Mouse (Mus musculus): ENCODE results near the gene Ptpn12. TPM values are rescaled to one million over a fixed set of nuclear protein-coding genes. Genes with fewer than 3 reads are reported as not detected.

Gene Ptpn12
- total RNA-seq (2021): 10 to 100 TPM; 33.0 to 36.7 TPM
- long read RNA-seq, transcript Ptpn12-201 (18 exons, 3,280 nt): major isoform, 6 of 8 reads
- long read RNA-seq, partial matches to known transcripts: 0 of 8 reads
- long read RNA-seq, other reads (novel, unspliced or antisense): 2 of 8 reads

DNA sequence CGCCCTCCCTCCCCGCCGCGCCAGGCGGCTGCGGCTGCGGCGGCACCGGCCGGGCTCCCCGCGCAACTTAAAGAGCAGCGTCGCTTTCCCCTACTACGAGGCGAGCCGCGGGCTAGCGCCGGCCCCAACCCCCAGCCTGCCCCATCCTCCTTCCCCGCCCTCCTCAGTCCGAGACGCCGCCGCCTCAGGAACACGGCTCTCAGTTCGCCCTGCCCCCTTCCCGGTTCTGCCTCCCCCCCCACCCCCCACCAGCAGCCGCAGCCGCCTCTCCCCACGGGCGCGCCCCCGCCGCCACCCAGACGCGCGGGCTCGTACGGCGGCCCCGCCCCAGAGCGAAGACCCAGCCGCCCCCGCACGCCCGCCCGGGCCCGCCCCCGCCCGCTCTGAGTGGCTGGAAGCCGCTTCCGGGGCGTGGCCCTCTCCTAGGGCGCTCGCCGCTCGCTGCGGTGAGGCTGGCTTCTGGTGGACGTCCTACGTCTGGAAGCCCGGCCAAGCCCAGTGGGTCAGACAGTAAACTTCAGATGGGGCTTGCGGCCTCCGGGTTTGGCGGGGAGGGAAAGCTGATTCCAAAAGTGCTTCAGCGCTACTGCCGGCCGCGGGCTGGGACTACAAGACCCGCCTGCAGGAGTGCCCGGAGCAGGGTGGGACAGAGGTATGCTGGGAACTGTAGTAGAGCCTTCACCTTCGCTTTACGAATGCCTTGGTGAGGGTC, at the start of gene Ptpn12:
TSS of gene Ptpn12 (minus strand) at position 92 of the 712 bp plus-strand sequence.
- DNase-seq (ENCODE audit: low spot score in 2 of 2): peak; percentile 92 to 95

DNA sequence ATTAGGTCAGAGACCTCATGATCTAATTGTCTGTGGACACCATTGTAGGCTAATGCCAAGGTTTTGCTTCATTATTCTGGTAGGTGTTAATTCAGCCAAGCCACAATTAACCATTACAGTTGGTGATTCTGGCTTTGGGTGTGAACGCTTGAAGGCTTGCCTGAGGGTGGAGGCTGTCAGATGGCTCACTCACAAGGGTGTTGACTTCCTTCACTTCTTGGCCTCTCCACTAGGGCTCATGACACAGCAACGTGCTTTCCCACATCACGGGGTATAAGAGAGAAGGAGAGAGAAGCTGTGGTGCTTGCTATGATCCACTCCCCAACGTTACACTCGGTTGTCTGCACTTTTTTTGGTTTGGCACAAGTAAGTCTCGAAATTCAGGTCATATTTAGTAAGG, 35.5 kb upstream of the Ptpn12 start:
- DNase-seq (ENCODE audit: low spot score in 2 of 2): no peak

DNA sequence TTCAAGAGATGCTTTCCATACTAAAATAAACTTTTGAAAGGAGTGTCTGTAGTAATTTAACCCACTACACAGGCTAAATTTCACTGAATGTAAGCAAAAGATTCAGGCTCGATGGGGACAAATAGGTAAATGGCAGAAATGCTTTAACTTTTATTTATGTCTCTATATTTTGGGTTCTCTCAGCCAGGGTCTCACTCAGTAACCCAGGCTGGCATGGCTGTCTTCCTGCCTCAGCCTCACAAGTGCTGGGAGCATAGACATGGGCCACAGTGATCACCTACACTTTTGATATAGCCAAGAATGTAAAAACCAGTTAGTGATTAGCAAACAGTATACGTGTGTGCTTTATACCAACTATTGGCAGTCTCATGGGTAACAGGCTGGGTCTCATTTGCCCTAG, 1.5 kb upstream of the Ptpn12 start:
- DNase-seq (ENCODE audit: low spot score in 2 of 2): no peak

DNA sequence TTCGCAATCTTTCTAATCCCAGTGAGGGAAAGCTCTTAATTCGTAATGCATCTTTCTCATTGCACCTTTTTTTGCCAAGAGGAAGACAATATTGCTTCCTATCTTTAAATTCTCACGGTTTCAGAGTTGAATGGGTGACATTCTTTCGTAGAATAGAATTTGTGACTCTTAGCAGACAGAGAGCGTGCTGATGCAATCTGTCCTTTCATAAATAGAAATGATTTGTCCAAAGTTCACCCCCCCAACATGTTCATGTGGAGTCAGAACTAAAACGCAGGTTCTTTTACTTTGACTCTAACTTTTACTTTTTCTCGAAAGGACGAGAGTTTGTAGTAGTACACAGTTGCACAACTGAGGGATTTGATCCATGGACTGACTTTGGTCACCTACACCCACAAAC, 884 bp upstream of the Ptpn12 start:
- DNase-seq (ENCODE audit: low spot score in 2 of 2): no peak

DNA sequence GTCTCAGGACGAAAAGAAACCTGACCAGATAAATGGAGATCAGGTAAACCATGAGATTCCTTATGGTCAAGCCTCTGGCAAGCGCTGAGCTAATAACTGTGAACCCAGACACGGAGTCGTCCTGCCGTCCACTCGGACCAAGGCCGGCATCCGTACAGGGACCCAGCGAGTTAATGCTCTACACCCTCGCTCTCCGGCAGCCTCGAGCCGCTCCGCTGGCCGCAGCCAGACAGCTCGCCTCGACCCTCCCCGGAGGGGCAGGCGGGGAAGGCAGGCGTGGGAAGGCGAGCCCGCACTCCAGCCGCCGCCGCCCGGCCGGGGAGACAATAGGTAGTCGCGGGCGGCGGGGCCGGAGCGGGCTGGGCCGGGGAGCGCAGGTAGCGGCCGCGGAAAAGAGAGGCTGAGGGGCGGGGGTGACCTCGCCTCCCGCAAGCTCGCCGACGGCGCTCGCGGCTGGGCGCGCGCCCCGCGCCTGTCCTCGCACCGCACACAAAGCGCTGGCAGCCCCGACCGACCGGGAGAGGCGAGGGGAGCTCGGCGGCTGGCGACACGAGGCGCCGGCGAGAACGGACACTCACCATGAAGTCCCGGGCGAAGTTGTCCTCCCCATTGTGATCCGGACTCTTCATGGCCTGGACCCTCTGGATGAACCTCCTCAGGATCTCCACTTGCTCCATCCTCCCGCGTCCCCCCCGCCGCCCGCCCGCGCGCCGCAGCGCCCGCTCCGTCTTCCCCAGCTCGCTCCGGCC, 466 bp downstream of the Ptpn12 start:
- DNase-seq (ENCODE audit: low spot score in 2 of 2): peak; percentile 29 to 58

DNA sequence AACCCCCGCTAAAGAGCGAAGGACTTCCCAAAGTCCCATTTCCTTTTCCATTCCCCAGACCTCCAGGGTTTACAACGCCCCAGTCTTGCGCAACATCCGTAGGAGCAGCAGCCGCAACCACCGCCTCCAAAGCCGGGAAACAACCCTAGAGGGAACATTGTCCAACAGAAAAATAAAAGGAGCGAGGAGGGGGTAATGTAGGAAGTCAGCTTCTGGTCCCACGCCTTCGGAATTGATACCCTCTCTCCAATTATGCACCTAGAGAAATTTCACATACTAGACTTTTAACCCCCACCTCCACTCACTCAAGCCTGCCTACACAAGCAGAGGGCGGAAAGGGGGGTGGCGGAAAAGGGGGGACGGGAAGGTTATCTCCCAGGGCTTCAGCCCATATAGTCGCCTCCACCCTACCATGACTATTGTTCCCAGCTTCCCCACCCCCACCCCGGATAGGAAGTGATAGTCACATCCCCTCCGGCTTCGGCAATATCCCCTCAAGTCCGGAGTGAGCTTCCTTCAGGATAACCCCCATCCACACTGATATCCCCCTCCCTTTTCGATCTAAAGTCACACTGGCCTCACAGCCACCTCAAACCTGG, 1.1 kb downstream of the Ptpn12 start:
- peak; percentile 39 to 66 for DNase-seq (ENCODE audit: low spot score in 2 of 2)

DNA sequence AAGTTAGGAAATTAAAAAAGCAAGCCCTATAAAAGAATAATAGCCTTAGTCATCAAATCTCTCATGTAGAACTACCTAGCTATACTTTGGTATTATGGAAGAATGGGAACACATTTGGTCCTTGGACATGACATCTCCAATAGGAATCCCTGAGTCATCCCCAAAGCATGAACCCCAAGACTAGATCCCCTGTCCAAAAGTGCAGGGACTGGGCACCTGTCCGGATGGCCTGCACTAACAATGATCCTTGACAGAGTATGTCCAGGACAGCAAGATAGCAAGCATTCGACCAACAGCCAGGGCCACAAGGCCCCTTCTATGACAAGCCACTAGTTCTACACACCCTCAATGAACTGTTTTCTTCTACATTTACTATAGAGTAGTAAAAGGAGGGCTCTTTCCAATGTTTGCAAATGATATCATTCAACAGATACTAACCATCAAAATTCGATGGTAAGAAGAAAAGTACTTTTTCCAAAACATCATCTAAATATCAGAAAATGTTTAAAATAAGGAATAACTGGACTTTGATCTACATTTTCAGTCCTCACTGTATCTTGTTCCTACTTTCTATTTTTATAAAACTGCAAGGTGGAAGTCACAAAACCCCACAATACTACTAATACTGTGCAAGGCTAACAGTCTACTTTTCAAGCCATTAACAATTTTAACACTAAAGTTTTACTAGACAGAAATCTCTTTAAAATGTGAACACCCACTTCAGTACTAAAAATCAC, 2.0 kb downstream of the Ptpn12 start:
- DNase-seq (ENCODE audit: low spot score in 2 of 2): no peak

DNA sequence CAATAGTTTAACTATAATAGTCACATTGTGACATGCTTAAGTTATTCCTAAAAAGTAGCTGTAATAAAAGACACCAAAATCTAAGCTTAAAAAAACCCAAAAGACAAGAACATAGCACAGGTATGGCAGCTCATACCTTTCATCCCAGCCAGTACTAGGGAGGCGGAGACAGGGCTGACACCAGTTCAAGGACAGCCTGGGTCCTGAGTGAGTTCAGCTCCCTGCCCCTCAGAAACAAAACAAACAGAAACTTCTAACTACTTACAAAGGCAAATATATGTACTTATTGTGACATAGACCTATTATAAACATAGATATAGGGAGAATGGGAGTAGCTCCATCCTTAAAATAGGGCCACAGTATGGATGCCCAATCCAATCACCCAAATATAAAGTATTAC, 3.2 kb downstream of the Ptpn12 start:
- DNase-seq (ENCODE audit: low spot score in 2 of 2): no peak

DNA sequence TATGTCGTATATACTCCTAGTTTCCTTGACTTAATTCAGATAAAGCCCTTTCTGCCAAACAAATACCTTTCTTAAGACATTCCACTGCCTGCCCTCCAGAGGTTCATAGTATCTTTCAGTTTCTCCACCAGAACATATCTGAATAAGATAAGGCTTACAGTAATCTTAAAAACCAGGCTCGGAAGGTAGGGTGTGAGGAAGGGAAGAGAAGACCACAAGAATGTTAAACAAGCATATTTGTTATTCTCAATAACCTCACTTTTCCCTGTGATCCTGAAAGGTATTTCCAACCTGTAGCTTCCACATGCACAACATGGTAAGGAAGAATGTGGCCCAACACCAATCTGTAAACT, 5.0 kb downstream of the Ptpn12 start:
- DNase-seq (ENCODE audit: low spot score in 2 of 2): no peak

DNA sequence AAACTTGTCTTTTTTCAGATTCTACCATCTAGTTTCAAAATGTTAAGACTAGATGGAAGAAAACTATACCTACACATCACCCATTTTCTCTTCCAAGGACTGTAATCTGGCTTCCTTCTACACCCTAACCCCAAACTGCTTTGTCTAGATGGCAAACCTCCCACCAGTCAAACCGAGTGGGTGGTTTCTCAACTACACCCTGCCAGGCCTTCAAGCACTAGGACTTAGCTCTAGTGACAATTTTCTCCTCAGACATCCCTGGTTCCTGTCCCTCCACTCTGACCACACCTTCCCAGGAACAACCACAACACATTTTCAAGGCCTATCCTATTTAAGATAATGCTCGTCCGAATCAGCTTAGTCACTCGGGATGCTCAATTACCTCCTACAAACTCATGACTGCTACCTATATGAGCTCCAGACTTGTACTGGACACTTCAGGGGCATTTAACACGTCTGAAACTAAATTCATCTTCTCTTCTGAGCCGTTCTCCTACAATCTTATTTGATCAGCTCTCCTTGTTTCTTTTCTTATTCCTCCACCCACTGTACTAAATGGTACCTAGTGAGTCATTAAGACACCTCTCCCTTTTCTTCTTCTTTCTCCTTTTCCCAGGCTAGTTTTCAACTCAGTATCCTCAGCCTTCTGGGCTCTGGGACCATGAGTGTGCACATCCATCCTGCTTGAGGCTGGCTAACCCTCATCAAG, 5.5 kb downstream of the Ptpn12 start:
- no peak for DNase-seq (ENCODE audit: low spot score in 2 of 2)

DNA sequence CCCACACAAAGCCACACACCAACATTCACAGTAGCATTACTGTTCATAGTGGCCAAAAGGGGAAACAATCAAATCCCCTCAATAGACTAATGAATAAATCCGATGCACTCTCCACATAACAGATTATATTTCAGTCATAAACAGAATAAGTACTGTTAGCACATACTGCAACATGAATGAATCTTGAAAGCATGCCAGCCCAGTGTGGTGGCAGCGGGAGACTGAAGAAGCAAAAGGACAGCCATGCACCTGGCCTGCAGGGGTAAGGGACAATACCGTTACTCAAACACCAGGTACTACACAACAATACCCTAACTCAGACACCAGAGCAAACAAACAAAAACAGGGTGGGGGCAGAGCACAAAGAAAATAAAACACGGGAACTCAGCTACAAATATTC, 6.7 kb downstream of the Ptpn12 start:
- DNase-seq (ENCODE audit: low spot score in 2 of 2): no peak

DNA sequence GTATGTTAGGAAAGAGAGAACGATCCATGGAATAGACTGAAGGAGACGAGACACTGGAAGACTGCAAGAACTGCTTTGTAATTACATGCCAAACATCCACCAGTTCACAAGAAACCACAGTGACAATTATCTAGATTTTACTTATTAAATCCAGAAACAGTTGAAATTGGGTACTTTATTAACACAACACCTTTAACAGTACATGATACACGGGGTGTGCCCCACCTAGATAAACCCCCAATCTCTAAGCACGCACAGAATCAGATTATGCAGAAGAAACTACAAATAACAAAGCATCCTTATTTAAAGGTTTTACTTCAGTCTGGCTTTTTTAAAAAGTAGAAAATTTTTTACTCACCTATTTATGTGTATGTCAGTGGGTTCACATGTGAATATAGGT, 8.6 kb downstream of the Ptpn12 start:
- no peak for DNase-seq (ENCODE audit: low spot score in 2 of 2)

DNA sequence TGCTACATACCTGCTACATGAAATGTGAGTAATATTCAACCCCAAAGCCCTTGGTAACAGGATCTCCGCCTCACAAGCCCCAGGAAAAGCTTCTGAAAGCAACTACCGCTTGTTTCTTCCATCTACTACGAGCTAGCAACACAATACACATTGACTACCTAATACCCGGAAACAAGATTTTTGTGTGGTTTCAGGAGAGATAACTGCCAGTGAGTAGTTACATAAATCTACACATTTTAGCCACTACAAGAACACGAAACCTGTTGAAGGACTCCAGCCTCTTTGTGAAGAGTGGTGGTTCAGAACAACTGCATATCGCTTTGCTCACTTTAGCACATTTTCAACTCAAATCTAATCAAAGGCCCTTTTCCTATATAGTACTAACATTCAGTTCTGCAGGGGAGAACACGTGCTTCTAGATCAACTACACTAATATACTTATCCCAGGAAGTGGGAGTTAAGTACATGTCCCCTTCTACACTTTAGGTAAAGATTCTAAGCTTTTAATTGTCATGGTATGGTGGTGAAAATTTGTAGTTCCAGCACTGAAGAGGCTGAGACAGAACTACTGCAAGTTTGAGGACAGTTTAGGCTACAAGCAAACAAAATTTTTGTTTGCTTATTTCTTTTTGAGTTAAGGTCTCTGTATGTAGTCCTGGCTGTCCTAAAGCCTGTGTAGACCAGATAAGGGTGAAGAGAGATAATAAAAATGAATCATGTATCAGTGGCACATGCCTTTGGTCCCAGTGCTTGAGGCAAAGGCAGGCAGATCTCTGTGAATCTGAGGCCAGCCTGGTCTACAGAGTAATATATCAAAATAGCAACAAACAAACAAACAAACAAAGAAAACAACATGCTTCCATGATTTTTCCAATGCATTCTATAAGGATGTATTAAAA, 9.3 kb downstream of the Ptpn12 start:
- no peak for DNase-seq (ENCODE audit: low spot score in 2 of 2)

DNA sequence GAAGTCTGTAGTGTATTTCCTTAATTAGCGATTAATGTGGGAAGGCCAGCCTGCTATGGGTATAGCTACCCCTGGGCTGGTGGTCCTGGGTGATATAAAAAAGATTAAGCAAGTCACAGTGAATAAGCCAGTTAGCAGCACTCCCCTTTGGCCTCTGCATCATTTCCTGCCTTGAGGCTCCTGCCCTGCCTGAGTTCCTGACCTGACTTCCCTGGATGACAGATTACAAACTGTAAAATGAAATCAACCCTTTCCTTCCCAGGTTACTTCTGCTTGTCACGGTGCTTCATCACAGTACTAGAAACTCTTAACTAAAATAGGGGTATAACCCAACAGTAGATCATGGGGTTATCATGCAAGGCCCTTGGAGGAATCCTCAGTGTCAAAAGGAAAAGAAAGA, 10.2 kb downstream of the Ptpn12 start:
- DNase-seq (ENCODE audit: low spot score in 2 of 2): no peak

DNA sequence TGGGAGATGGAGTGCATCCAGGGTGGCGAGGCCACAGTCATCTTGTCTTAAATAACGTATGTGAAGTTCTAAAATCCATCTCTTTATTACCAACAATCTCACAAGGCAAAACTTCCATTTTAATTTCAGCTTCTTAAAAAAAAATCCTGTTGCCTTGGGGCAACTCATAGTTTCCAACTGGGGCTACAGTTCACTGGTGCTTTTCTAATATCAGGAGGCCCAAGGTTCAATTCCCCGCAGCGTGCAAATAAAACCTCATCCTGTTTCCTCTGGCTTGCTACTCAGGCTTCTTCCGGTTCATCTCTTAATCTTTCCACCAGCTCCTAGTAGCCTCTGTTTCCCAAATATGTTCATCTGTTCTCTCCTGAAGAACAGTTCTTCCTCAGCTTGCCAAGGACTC, 17.6 kb downstream of the Ptpn12 start:
- DNase-seq (ENCODE audit: low spot score in 2 of 2): no peak

DNA sequence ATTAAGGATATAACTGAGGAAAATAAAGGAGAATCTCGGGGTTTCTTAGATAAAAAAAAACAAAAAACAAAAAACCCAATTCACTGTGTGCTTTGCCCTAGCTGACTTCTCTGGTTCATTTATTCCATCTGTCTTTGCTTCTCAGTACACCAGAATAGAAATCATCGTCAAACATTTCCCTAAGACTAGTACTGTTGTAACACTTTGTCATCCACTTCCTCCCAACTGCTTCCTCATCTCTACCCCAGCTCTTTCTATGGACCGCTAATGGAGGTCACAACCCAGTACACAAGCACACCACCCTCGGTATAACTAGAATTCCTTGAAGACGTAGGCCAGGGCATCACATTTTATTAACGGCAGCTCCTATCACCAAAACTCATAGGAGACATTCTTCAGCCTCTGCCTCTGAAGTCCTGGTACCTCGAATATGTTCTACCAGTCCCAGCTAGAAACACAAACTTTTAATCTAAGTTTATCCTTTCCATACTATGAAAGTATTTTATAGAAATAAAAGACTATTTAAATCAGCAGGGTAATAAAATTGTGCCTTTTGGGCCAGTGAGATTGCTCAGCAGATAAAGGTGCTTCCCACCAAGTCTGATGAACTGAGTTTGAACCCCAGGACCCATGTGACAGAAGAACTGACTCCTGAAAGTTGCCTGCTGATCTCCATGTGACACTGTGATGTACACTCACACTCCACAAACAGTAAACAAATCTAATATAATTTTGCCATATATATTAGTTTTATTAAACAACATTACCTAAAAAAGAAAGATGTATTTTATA, 19.8 kb downstream of the Ptpn12 start:
- DNase-seq (ENCODE audit: low spot score in 2 of 2): no peak

DNA sequence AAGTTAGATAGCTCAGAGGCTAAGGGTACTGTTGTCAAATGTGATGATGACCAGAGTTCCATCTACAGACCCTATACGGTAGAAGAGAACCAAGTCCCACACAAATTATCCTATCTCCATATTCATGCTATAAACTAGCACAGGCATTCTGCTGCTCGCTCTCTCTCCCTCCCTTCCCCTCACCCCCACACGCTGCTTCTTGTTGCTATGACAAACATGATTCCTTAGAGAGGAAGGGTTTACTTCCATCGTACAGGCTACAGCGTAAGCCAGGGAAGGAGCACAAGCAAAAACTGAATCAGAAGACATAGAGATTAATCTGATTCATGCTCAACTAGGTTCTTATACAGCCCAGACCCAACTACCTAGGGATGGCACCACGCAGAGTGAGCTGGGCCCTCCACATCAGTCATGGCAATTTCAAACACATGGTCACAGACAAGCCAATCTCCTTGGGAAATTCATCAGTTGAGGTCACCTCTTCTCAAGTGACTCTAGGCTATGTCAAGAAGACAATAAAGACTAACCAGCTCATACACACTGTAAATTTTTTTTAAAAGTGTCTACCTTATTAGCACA, 21.2 kb downstream of the Ptpn12 start:
- DNase-seq (ENCODE audit: low spot score in 2 of 2): peak in 1 of 2 experiments; percentile 31

DNA sequence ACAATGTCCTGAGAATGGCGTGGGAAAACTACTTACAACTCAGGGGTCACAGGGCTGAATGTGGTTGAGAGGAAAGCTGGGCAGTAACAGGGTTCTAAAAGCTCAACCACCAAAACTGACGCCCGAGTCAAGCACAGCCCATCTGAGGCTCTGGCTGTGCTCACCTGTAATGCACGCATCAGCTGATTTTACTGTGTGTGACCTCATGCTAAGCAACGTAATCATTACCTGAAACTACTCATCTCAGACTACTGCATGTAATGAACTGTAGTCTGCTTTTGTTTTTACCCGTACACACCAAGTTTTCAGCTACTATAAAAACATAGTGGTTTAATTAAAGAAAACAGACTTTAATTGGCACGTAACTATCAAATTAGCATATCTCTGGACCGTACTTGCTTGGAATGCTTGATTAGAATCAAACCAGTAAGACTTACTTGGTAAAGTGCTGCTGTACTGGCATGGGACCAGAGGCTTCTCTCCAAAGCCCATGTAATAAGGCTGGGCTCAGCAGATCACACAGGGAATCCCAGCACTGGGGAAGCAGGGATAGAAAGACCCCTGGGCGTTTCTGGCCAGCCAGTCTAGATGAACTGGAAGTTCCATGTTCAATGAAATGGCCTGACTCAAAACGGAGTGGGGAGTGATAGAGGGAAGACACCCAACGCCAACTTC, 22.2 kb downstream of the Ptpn12 start:
- no peak for DNase-seq (ENCODE audit: low spot score in 2 of 2)

All from layer of hippocampus, adult 18-20 months (tissue).